Mouse (Mus musculus) liver, adult (tissue): ENCODE results near the gene Agpat1.

Experiments used
- GATA4 ChIP-seq: IDR thresholded peaks from 2 replicates; pipeline ENCODE4 v1.6.1; 2014; ENCODE audit warnings: mild to moderate bottlenecking, low read length; ENCODE audit not compliant: insufficient replicate concordance

The Agpat1 gene

GRCm38 (mm10) chr17:34646906-34647787 lies 43.1 kb downstream of the Agpat1 start, which contains the start of gene Atf6b:
Gene Atf6b (plus strand): TSS chr17:34647146.
- TF ChIP-seq GATA4, result no peak; the same call in 1 of the 2 replicates

- no peak for TF ChIP-seq GATA4
Observed at GRCm38 (mm10) chr17:34648141-34648890, 44.3 kb downstream of the Agpat1 start.

- TF ChIP-seq GATA4, result no peak
Observed at GRCm38 (mm10) chr17:34649106-34649864, 45.2 kb downstream of the Agpat1 start.

- TF ChIP-seq GATA4, result no peak
Observed at GRCm38 (mm10) chr17:34650781-34651180, 46.7 kb downstream of the Agpat1 start.

GRCm38 (mm10) chr17:34651507-34652221 lies 47.6 kb downstream of the Agpat1 start:
- TF ChIP-seq GATA4, result no peak

GRCm38 (mm10) chr17:34652546-34652945 lies 48.5 kb downstream of the Agpat1 start:
- TF ChIP-seq GATA4, result no peak

GRCm38 (mm10) chr17:34652985-34653384 lies 48.9 kb downstream of the Agpat1 start:
- TF ChIP-seq GATA4, result no peak

- no peak for TF ChIP-seq GATA4
Observed at GRCm38 (mm10) chr17:34653746-34654285, 49.8 kb downstream of the Agpat1 start.

GRCm38 (mm10) chr17:34654392-34654791 lies 50.3 kb downstream of the Agpat1 start:
- TF ChIP-seq GATA4, result no peak

GRCm38 (mm10) chr17:34655160-34655559 lies 51.1 kb downstream of the Agpat1 start:
- TF ChIP-seq GATA4, result no peak; the same call in 1 of the 2 replicates

GRCm38 (mm10) chr17:34655581-34655991 lies 51.5 kb downstream of the Agpat1 start:
- no peak; the same call in 1 of the 2 replicates for TF ChIP-seq GATA4

GRCm38 (mm10) chr17:34656666-34657065 lies 52.6 kb downstream of the Agpat1 start:
- no peak for TF ChIP-seq GATA4

GRCm38 (mm10) chr17:34657271-34657670 lies 53.2 kb downstream of the Agpat1 start:
- TF ChIP-seq GATA4, result no peak

- TF ChIP-seq GATA4, result no peak
Observed at GRCm38 (mm10) chr17:34658145-34658544, 54.1 kb downstream of the Agpat1 start.
